Mouse (Mus musculus): ENCODE measurements around the gene Mpv17. TPM values are rescaled to one million over a fixed set of nuclear protein-coding genes. Genes with fewer than 3 reads are reported as not detected.

The Mpv17 gene
- total RNA-seq, 2 experiments from 2014 or later, result 58.8 to 61.3 TPM

- TF ChIP-seq CTCF (conservative IDR thresholded peaks at IDR 0.05), result no peak
- no peak for DNase-seq (ENCODE audit: low spot score in 2 of 2)
Measured at GRCm38 (mm10) chr5:31121111-31121510, 32.9 kb downstream of the Mpv17 start.

GRCm38 (mm10) chr5:31116912-31117311 is 37.1 kb downstream of the Mpv17 start:
- DNase-seq (ENCODE audit: low spot score in 2 of 2), result no peak
- Histone ChIP-seq H3K27ac (no peak overlapping the region), H3K4me3 (no peak overlapping the region)
- no peak for TF ChIP-seq CTCF (conservative IDR thresholded peaks at IDR 0.05)

More at GRCm38 (mm10) chr5:31121111-31121510, 32.9 kb downstream of the Mpv17 start:
- Histone ChIP-seq H3K4me3 (no peak overlapping the region), H3K27ac (no peak overlapping the region)

- no peak for DNase-seq (ENCODE audit: low spot score in 2 of 2)
- Histone ChIP-seq H3K27ac (no peak within 1 kb of the TSS), H3K4me3 (no peak within 1 kb of the TSS)
- TF ChIP-seq CTCF (conservative IDR thresholded peaks at IDR 0.05), result no peak
Measured at GRCm38 (mm10) chr5:31116354-31116753, 37.7 kb downstream of the Mpv17 start, which contains the start of gene Trim54. Gene Trim54 (plus strand): TSS chr5:31116712.

DNA sequence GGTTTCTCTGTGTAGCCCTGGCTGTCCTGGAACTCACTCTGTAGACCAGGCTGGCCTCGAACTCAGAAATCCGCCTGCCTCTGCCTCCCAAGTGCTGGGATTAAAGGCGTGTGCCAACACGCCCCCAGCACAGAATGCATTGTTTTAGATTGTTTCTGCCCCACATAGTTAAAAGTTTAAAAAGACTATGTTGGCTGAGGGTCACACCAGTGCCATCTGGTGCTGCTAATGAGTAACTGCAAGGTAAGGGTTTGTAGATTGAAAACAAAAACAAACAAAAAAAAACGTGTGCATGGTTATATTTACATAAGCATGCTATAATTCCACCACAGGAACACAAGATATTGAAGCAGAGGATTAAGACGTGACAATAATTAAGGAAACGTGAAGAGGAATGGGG is 43.3 kb downstream of the Mpv17 start:
- peak; percentile 79 for TF ChIP-seq CTCF (conservative IDR thresholded peaks at IDR 0.05)
- no peak overlapping the region for H3K27ac ChIP-seq
- DNase-seq (ENCODE audit: low spot score in 2 of 2), result no peak
- H3K4me3 ChIP-seq, result no peak overlapping the region

DNA sequence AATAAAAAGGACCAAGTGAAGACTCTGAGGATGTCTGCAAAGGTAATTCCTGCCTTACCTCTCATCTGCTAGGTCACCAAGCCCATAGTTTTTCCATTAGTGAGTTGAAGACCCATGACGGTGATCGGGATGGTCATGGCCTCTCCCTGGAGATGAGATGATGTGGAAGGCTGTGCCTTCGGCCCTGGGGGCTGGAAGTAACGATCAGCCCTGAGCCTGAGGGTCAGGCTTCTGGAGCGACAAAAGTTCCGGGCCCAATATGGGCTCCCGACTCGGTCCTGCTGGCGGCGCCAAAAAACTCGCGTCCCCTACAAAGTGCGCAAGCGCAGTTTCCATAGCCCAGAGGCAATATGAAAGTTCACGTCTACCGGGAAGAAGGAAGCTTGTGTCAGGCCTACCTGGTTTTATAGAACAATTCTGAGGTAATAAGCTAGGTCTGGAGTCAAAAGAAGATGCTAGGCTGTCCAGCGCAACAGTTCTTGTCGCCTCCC is 46.0 kb downstream of the Mpv17 start, which contains the start of gene Slc30a3:
Gene Slc30a3 (minus strand): TSS at position 238 of the 491 bp plus-strand sequence.
- Histone ChIP-seq H3K27ac (no peak within 1 kb of the TSS), H3K4me3 (no peak within 1 kb of the TSS)
- no peak for DNase-seq (ENCODE audit: low spot score in 2 of 2)
- no peak for TF ChIP-seq CTCF (conservative IDR thresholded peaks at IDR 0.05)

DNA sequence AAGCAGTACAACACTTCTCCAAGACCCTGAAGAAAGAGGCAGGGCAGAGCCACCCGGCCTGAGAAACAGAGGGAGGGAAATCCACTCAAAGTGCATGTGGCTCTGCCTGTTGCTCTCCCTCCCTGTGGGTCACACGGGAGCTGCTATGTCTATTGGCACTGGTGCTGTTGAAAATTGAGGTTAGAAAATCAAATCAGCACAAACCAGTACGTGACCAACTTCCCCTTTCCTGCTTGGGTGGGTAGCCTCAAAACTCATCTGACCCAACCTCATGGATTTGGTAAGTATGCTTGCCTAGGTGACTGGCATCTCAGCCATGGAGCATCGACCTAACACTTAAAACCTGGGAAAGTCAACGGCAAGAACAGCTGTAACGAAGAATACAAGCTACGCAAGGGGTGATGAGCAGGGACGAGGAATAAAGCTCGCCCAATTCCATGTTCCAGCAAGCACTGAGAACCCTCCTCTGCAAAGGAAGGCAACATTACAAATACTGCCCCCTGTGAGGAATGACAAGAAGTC is 48.2 kb downstream of the Mpv17 start, which contains the start of gene Dnajc5g:
Gene Dnajc5g (plus strand): TSS at position 472 of the 522 bp plus-strand sequence.
- no peak for DNase-seq (ENCODE audit: low spot score in 2 of 2)
- no peak within 1 kb of the TSS for H3K27ac ChIP-seq
- H3K4me3 ChIP-seq, result no peak within 1 kb of the TSS
- no peak for TF ChIP-seq CTCF (conservative IDR thresholded peaks at IDR 0.05)

- no peak for DNase-seq (ENCODE audit: low spot score in 2 of 2)
- Histone ChIP-seq H3K27ac (no peak overlapping the region), H3K4me3 (peak overlapping the region; percentile 44)
- TF ChIP-seq CTCF (conservative IDR thresholded peaks at IDR 0.05), result peak; percentile 46
Measured at GRCm38 (mm10) chr5:31095711-31096480, 58.2 kb downstream of the Mpv17 start.

GRCm38 (mm10) chr5:31094799-31095691 is 59.0 kb downstream of the Mpv17 start:
- H3K27ac ChIP-seq, result peak overlapping the region; percentile 59
- H3K4me3 ChIP-seq, result peak overlapping the region; percentile 44
- 0 out of 2 replicates have a peak, but pooled peaks have one; percentile 17 for TF ChIP-seq CTCF (conservative IDR thresholded peaks at IDR 0.05)
- peak in 1 of 2 experiments; percentile 44 for DNase-seq (ENCODE audit: low spot score in 2 of 2)

DNA sequence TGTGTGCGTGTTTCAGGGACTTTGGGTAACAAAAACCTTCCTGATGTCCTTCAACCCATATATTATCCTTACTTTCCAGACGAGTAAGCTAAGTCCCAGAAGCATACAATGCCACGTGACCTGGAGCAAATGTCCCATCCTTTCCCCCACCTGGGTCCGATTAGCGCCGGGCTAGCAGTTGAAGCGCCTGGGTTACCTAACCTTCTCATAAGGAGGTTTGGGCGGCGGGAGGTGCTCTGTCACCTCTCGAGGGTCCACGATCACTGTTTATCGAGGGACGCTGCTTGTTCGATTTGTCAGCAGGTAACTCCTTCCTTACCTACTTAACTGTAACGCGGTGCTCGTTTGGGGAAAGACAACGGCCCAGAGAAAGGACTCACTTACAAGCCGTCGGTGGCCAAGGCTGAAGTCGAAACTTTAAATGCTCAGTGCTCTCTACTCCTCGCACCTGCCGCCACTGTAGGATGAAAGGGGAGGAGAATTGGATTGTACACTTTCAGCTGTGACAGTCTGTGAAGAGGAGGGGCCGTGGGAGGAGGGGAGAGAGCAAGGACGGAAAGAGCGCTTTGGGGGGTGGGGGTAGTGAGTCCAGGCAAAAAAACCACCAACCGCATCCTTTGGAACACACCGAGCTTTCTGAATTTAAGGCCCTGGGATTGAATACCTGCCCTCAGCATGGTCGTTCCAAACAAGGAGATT is 59.8 kb downstream of the Mpv17 start:
- no peak for DNase-seq (ENCODE audit: low spot score in 2 of 2)
- Histone ChIP-seq H3K27ac (peak overlapping the region; percentile 59; the same call in 1 of the 2 replicates), H3K4me3 (peak overlapping the region; percentile 44)

DNA sequence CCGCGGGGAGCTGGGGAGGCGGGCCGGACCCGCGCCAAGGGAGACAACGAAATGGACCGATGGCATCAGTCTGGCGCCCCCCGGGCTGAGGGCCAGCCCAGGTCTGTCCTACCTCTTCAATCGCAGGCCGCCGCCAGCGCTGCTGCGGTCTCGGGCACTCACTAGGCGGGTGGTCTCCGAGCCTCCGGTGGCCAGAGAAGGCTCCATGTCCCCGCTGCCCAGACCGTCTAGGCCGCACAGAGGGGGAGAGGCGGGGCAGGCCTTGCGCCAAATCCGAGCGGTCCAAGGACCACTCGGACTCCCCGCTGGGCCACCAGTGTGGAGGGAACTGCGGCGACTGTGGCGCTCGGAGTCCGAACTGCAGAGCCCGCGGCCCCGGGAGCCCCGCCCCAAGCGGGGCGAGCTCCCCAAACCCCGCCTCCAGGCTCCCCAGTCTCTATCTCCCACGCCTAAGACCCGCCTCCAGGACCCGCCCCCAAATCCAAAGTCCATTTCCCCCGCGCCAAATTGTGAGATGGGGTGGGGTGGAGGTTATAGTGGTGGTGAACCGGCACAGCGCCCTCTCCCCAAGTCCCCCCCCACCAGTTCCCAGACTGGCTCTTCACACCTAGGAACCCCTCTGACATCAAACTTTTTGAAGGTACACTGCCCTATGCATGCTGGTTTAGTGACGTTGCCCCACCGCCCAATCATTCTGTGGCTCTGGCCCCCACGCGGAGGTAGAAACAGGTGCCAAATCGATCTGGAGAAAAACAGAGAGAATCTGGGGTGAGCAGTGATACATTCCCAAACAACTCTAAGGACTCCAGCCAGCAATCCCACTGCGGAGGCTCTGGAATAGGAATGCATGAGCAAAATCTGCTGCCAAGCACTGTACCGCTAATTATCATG is 60.7 kb downstream of the Mpv17 start:
- Histone ChIP-seq H3K4me3 (peak overlapping the region; percentile 75), H3K27ac (peak overlapping the region; percentile 97)
- DNase-seq (ENCODE audit: low spot score in 2 of 2), result peak; percentile 66 to 71
- TF ChIP-seq CTCF (conservative IDR thresholded peaks at IDR 0.05), result no peak

More for the DNA sequence above, 59.8 kb downstream of the Mpv17 start:
- TF ChIP-seq CTCF (conservative IDR thresholded peaks at IDR 0.05), result no peak
